Mouse (Mus musculus): Measurements from ENCODE around the gene Hgf.

Gene Hgf

GRCm38 (mm10) chr5:16553304-16554047 is at the start of gene Hgf:
Gene Hgf, plus strand, starts transcription at chr5:16553495.
- WGBS = 4% methylated on average over 16 of the region's 16 CpGs

GRCm38 (mm10) chr5:16506702-16507350 is 46.5 kb upstream of the Hgf start:
- 51% methylated on average over 4 of the region's 4 CpGs for WGBS

- WGBS = 55% methylated on average over 3 of the region's 3 CpGs
Measured at GRCm38 (mm10) chr5:16531619-16532277, 21.5 kb upstream of the Hgf start.

- WGBS = 90% methylated on average over 2 of the region's 2 CpGs
Measured at GRCm38 (mm10) chr5:16538067-16538466, 15.2 kb upstream of the Hgf start.

- WGBS = 43% methylated on average over 2 of the region's 2 CpGs
Measured at GRCm38 (mm10) chr5:16541561-16542116, 11.7 kb upstream of the Hgf start.

GRCm38 (mm10) chr5:16547490-16547889 is 5.8 kb upstream of the Hgf start:
- WGBS = 84% methylated on average over 3 of the region's 3 CpGs

- WGBS = 51% methylated on average over 4 of the region's 4 CpGs
Measured at GRCm38 (mm10) chr5:16552647-16553046, 648 bp upstream of the Hgf start.

GRCm38 (mm10) chr5:16560247-16560646 is 7.0 kb downstream of the Hgf start:
- WGBS = 72% methylated on average over 3 of the region's 3 CpGs

GRCm38 (mm10) chr5:16568997-16569396 is 15.7 kb downstream of the Hgf start:
- 87% methylated on average over 4 of the region's 4 CpGs for WGBS

- WGBS = 86% methylated on average over 14 of the region's 14 CpGs
Measured at GRCm38 (mm10) chr5:16577882-16578742, 24.8 kb downstream of the Hgf start.

- WGBS = 86% methylated on average over 4 of the region's 4 CpGs
Measured at GRCm38 (mm10) chr5:16595699-16596098, 42.4 kb downstream of the Hgf start.

- WGBS = 84% methylated on average over 6 of the region's 6 CpGs
Measured at GRCm38 (mm10) chr5:16597996-16598395, 44.7 kb downstream of the Hgf start.

- 71% methylated on average over 1 of the region's 1 CpGs for WGBS
Measured at GRCm38 (mm10) chr5:16601463-16601862, 48.2 kb downstream of the Hgf start.

- WGBS = 55% methylated on average over 1 of the region's 1 CpGs
Measured at GRCm38 (mm10) chr5:16632996-16633395, 79.7 kb downstream of the Hgf start.

- 56% methylated on average over 7 of the region's 7 CpGs for WGBS
Measured at GRCm38 (mm10) chr5:16646417-16646816, 93.1 kb downstream of the Hgf start.

GRCm38 (mm10) chr5:16650240-16650639 is 96.9 kb downstream of the Hgf start:
- WGBS = 92% methylated on average over 1 of the region's 1 CpGs

GRCm38 (mm10) chr5:16654022-16654421 is 100.7 kb downstream of the Hgf start:
- WGBS = 60% methylated on average over 7 of the region's 7 CpGs

Data from cerebral cortex, adult 2 months (tissue).